Mouse (Mus musculus): ENCODE data around the gene Cep41. TPM values are rescaled to one million over a fixed set of nuclear protein-coding genes. Genes with fewer than 3 reads are reported as not detected.

Gene Cep41
- polyA plus RNA-seq, 1 experiment, result 6.1 TPM

GRCm38 (mm10) chr6:30675281-30675771 is 18.2 kb downstream of the Cep41 start:
- DNase-seq (ENCODE audit: extremely low spot score in 1 of 2, low spot score in 1 of 2), result no peak

- peak in 1 of 2 experiments; percentile 53 for DNase-seq (ENCODE audit: extremely low spot score in 1 of 2, low spot score in 1 of 2)
Observed at GRCm38 (mm10) chr6:30674714-30675280, 18.8 kb downstream of the Cep41 start.

GRCm38 (mm10) chr6:30673764-30674561 is 19.6 kb downstream of the Cep41 start:
- DNase-seq (ENCODE audit: extremely low spot score in 1 of 2, low spot score in 1 of 2), result no peak

DNA sequence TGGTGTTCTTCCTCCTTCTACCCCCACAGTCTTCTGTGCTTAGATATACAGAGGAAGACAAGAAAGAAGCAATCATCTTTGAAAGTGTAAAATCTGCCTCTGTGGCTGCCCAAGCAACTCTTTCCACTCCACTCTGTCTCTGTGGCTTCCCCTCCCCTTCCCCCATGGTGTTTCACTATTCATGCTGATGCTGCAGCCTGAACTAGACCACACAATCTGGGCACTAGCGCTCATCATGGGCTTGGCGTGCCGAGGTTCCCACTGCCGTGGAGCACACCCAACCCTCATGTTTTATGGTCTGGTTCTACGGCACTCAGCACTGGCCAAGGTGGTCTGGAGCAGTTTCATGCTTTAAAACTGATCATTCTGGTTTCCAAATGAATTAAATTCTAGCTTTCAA is 21.9 kb downstream of the Cep41 start:
- DNase-seq (ENCODE audit: extremely low spot score in 1 of 2, low spot score in 1 of 2), result no peak

DNA sequence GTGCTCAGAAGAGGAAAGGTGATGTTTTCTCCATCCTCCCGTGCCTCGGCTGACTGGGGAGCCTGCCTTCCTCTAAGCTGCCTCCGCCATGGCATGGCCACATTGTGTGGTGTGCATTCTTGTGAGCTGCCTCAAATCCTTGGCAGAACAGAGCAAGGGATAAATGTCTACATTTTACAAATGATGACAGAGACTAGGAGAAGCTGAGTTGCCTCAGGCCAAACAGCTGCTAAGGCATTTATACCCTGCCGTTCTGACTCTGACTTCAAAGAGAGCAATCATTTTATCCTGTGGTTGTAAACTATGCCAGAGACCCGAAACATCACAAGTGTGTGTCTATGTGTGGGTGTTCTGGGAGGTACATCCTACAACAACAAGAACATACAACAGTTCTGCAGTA is 26.0 kb downstream of the Cep41 start:
- no peak for DNase-seq (ENCODE audit: extremely low spot score in 1 of 2, low spot score in 1 of 2)

DNA sequence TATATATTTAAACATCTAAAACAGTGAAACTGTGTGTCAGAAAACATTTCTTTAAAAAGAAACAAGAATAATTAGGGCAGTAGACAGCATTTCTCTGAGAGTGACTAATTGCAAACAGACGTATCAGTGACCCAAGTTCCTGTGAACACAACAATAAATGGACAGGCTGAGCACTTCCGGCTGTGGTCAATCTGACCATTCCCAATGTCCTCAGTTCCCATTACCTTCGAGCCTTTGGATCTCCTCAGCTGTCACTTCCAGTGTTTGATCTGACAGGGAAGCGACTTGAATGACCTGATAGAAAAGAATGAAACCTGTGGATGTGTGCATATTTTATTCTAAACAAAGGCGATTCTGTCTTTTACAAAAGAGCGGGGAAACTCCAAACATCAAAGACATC is 27.5 kb downstream of the Cep41 start:
- no peak for DNase-seq (ENCODE audit: extremely low spot score in 1 of 2, low spot score in 1 of 2)

DNA sequence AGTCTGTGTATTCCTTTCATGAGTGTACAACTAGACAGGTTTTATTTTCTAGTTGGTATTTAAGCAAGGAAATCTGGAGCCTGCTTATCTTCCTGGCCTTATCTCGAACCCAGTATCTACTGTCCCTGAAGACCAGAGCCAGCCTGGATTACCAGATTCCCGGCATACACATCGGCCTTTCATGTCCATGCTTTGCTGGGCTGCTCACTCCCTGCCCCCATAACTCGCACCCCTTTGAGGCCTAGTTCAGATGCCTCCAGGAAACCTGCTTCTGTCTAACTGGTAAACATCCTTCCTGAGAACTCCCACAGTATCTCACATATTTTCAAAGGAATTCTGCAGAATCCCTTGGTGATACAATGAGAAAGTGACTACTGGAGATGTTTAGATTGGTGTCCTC is 28.3 kb downstream of the Cep41 start:
- no peak for DNase-seq (ENCODE audit: extremely low spot score in 1 of 2, low spot score in 1 of 2)

- no peak for DNase-seq (ENCODE audit: extremely low spot score in 1 of 2, low spot score in 1 of 2)
Observed at GRCm38 (mm10) chr6:30664776-30665175, 28.8 kb downstream of the Cep41 start.

DNA sequence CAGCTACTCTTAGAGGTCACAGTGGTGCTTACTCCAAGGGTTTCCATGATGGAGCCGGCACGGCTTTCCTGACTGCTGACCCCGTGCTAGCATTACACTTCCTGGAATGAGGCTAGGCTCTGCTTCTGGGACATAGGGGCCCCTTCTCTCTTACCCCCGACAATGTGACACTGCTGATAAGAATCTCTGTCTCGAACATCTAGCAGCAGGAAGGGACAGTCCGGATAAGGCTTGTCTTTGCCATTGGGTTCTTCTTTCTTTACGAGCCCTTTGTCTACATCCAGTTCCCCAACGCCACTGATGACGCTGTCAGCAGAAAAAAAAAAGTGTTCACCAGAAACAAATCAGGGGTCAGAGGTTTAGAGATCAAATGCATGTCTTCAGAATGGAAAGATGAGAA is 34.9 kb downstream of the Cep41 start:
- no peak for DNase-seq (ENCODE audit: extremely low spot score in 1 of 2, low spot score in 1 of 2)

DNA sequence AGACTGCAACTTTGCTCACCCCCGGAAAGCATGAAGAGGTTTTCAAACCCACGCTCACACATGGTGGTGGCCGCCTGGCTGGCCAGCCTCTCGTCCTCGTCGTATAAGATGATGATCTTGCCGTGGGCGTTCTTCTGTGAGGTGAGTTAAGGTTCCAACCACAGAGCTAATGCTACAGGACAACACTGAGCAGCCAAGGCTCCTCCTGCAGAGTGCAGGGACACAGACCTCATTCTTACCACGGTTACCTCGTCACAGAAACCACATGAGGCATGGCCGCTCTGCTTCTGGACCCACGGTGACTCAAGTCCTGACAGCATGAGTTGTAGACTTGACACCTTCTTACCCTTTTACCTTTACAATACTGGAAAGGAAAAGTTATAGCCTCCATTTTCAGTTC is 36.3 kb downstream of the Cep41 start:
- no peak for DNase-seq (ENCODE audit: extremely low spot score in 1 of 2, low spot score in 1 of 2)

- no peak for DNase-seq (ENCODE audit: extremely low spot score in 1 of 2, low spot score in 1 of 2)
Observed at GRCm38 (mm10) chr6:30654932-30655331, 38.6 kb downstream of the Cep41 start.

DNA sequence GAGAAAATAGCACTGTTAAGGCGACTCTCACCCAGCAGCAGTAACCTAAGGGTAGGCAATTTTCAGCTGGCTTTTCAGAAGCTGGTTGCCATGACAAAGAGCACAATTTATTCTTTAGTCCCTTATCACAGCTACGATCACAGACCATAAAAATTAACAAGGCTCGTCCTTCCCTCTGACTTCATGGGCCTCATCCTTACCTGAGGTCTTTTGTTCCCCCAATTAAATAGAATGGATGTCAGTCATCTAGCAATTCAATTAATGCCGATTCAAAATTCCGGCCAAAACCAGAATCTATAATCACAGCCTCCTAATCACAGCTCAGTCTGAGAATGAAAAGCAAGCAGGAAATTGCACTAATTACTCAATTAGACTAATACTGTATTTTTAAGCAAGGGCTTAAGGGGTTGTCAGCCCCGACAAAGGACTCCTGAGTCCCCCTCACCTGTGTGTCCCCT is 39.1 kb downstream of the Cep41 start:
- DNase-seq (ENCODE audit: extremely low spot score in 1 of 2, low spot score in 1 of 2), result no peak

DNA sequence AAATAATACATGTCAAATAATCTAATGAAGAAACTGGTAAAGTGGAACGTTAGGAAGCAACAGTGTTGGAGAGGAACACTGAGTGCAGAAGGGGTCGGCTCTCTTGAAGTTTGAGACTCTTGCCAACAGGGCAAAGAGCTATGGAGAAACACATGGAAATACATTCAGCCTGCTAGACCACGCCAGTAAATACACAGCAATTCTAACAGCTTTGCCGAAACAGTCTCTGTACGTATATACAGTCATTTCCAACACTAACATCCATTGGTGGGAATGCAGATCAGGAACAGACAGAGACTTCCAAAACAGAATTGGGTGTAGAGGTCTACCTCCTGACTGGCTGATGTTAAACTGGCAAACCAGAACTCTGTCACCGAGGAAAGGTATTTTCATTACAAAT is 40.0 kb downstream of the Cep41 start:
- DNase-seq (ENCODE audit: extremely low spot score in 1 of 2, low spot score in 1 of 2), result no peak

- no peak for DNase-seq (ENCODE audit: extremely low spot score in 1 of 2, low spot score in 1 of 2)
Observed at GRCm38 (mm10) chr6:30652425-30653188, 40.9 kb downstream of the Cep41 start.

- peak in 1 of 2 experiments; percentile 58 for DNase-seq (ENCODE audit: extremely low spot score in 1 of 2, low spot score in 1 of 2)
Observed at GRCm38 (mm10) chr6:30649651-30650296, 43.8 kb downstream of the Cep41 start.

- DNase-seq (ENCODE audit: extremely low spot score in 1 of 2, low spot score in 1 of 2), result no peak
Observed at GRCm38 (mm10) chr6:30645379-30645778, 48.2 kb downstream of the Cep41 start.

DNA sequence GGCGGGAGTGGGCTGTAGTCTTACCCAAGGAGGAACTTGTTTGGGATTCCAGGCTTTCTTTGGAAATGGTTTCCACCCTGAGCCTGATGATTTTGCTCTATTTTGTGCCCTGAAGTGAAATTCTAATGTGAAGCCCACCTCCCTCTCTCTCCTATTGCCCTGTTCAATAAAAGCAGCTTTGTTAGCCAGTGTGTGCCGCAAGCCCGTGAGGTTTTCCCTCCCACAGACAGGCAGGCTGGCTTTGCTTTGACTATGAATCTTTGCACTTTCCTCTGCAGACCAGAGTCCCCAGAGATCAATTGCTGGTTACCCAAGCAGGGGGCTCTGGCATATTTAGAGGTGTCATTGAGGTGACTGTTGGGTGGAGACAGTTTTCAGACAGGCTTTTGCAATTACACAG is 49.1 kb downstream of the Cep41 start:
- DNase-seq (ENCODE audit: extremely low spot score in 1 of 2, low spot score in 1 of 2), result no peak

DNA sequence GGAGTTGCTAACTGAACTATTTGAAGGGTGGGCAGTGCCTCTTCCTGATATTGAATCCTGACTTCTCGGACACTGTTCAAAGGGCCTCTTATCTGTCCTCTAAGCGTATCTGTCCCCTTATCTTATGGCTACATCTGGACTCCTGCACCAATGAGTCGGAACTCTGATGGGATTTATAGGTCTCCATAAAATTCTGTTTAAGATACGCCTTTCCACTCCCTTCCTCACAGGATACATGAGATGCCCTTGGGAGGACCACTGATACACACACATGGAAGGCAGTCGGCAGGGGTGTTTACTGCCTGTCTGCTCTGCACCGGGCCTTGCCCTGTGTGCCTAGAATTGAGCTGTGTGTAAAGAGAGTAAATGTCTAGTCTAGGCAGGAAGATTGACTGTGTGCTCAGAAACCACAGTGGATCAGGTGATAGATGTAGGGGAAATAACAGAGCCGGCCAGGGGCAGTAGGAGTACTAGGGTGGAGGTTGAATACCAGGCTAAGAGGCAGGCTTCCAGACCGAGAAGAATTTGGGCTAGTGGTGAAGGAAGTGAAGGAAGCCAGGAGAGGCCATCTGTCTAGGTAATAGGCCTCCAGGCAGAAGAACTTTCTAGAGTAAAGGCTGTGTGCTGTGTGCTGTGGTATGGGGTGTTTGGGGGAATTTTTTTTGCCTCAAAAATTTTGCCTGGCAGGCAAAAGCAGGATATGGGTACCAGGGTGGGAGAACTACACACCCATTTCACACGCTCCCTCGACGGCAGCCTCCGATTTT is 49.7 kb downstream of the Cep41 start:
- no peak for DNase-seq (ENCODE audit: extremely low spot score in 1 of 2, low spot score in 1 of 2)

- DNase-seq (ENCODE audit: extremely low spot score in 1 of 2, low spot score in 1 of 2), result no peak
Observed at GRCm38 (mm10) chr6:30638674-30639268, 54.8 kb downstream of the Cep41 start, which contains the start of gene Cpa1. Gene Cpa1 (plus strand): TSS chr6:30639218.

Data from frontal cortex, adult 2 months (tissue).